Mouse (Mus musculus) fat pad, adult 2 months (tissue): ENCODE measurements around the gene Cdc25a.

Experiments used
- DNase-seq: peaks from one replicate; pipeline ENCODE4 v3.0.0-alpha.2; 2011; ENCODE audit warnings: low read depth, low spot score; ENCODE audit errors: extremely low read depth

Cdc25a gene

DNA sequence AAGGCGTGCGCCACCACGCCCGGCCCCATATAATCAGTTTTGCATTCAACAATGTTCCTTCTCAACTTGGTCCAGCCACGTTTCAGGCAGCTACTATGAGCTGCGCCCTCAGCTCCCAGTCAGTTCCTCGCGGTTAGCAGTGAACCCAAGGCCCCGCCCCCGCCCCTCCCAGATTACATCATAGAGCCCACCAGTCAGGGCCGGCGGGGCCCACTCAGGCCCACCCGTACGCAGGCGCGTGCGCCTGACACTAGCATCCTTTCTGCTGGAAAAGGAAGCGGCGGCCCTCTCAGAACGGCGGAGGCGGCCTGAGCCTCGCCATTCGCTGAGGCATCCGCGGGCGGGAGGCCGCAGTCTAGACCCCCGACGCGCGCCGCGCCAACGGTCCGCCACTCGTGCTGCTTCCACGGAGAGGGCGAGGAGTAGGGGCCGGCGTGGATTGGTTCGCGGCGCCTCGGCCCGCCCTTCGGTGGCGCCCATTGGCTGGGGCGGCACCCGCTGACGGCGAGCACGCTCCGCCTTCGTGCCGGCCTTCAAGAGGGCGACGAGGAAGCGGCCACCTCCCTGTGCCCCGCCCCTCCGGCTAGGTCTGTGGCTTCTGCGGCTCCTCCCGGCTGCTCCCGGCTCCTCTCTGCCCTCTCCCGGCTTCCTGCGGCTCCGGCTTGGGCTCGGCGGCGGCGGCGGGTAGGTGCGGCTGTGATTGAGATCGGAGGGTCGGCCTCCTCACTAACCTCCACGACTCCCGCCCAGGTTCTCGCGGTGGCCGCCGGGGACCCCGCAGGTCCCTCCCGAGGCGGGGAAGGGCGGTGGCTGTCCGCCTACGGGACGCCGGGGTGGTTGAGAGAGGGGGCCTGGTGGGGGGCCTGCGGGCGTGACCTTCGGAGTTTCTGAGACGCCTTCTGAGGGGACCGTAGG, 56.1 kb downstream of the Cdc25a start, which contains the start of gene Map4:
Gene Map4 (plus strand): TSS at position 204 of the 915 bp plus-strand sequence.
- no peak for DNase-seq

DNA sequence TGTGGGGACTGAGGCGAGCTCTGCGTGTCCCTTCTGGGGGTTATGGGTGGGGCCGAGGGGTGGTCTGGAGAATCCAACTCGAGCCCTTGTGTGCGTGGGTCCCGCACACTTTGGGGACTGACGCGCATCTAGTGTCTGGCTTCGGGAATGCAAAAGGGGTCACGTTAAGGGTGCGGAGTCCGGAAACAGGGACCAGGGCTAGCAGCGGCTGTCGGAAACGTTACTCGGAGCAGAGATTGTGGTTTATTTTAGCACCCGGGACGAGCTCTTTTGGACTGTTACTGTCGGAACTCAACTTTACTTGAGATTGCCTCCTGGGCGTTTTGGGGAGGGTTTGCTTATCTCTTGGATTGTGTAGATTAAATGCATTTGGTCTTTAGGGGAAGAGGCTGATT, 57.0 kb downstream of the Cdc25a start:
- no peak for DNase-seq

DNA sequence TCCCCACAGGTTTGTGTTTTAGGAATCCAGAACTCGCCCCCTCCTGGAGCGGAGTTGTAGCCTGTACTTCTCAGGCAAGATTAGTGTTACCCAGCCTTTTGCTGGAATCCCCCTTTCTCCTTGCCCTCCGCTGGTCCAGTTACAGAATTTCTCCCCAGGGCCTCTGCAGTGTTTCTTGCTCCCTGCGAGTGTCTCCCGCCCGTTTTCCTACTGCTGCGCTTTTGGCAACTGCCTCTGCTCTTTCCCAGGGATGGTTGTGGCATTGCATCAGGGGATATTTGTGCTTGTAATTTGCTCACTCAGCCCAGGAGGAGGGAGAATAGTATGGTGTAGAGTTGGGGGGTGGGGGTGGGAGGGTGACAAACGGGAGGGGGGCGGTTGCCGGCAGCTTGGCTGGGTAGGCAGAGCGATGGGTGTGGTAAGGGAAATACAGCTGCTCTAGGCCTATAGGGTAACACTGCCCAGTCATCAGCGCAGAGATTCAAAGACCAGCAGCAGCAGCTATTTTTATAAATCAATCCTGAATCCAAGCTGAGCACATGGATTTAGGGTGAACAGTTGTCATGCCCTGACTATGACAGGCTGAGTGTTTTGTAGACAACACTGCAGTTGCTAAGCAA, 57.5 kb downstream of the Cdc25a start:
- DNase-seq = no peak

DNA sequence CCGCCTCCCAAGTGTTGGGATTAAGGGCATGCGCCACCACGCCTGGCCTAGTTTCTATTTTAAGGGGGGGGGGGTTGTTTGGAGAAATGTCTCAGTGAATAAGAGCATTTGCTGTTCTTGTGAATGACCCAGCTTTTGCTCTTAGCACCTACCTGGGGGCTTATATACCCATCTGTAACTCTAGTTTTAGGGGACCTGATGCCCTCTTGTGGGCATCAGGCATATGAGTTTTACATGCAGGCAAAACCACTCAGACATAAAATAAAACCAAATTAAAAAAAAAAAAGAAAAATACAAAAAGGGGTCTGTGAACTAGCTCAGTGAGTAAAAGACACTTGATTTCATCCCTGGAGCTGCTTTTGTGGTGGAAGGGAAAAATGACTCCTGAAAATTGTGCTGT, 64.0 kb downstream of the Cdc25a start:
- no peak for DNase-seq

DNA sequence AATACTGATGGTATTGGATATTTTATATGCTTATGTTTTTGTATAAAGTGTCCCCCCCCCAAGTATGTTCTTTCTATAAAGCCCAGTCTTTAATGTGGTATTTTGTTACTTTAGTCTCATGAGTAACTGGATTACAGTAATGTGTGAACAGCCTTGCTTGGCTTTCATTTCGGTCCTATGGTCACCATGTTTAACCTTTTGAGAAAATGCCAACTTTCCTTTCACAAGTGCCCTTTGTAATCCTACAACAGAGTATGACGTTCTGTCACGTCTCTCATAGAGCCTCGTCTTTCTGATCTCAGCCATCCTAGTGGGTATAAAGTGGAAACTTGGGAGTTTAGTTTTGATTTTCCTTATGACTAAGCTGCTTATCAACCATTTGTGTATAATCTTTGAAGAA, 67.4 kb downstream of the Cdc25a start:
- no peak for DNase-seq
